Mouse (Mus musculus): ENCODE measurements around the gene Prkab1. TPM values are rescaled to one million over a fixed set of nuclear protein-coding genes. Genes with fewer than 3 reads are reported as not detected.

The Prkab1 gene
- polyA plus RNA-seq, 1 experiment from 2014 or later = 71.1 TPM

- Histone ChIP-seq H3K4me2 (ENCODE audit: low read depth, low read length) (no peak overlapping the region), H3K4me3 (replicated peaks; ENCODE audit: low read length) (no peak overlapping the region), H3K9me3 (replicated peaks; ENCODE audit: control insufficient read depth, low read length) (no peaks in the 10 kb centered on the region), H3K27ac (ENCODE audit: low read length) (no peak overlapping the region), H3K36me3 (ENCODE audit: control insufficient read depth, insufficient read depth, low read length) (no peaks in the 10 kb centered on the region), H3K9ac (ENCODE audit: low read length) (no peak overlapping the region), H3K27me3 (ENCODE audit: control insufficient read depth, insufficient read depth, low read length) (no peaks in the 10 kb centered on the region), H3K4me1 (ENCODE audit: control insufficient read depth, insufficient read depth, low read length) (no peaks in the 10 kb centered on the region)
- no peak for ATAC-seq (ENCODE audit: insufficient read depth, low FRiP score)
- WGBS = 49% methylated on average over 12 of the region's 12 CpGs
Observed at GRCm38 (mm10) chr5:116037731-116038130, 13.4 kb upstream of the Prkab1 start.

GRCm38 (mm10) chr5:116036465-116036864 lies 12.2 kb upstream of the Prkab1 start:
- Histone ChIP-seq H3K4me1 (ENCODE audit: control insufficient read depth, insufficient read depth, low read length) (no peaks in the 10 kb centered on the region), H3K4me2 (ENCODE audit: low read depth, low read length) (no peak overlapping the region), H3K9me3 (replicated peaks; ENCODE audit: control insufficient read depth, low read length) (no peaks in the 10 kb centered on the region), H3K27ac (ENCODE audit: low read length) (no peak overlapping the region), H3K27me3 (ENCODE audit: control insufficient read depth, insufficient read depth, low read length) (no peaks in the 10 kb centered on the region), H3K36me3 (ENCODE audit: control insufficient read depth, insufficient read depth, low read length) (no peaks in the 10 kb centered on the region), H3K4me3 (replicated peaks; ENCODE audit: low read length) (no peak overlapping the region), H3K9ac (ENCODE audit: low read length) (no peak overlapping the region)
- no peak for ATAC-seq (ENCODE audit: insufficient read depth, low FRiP score)
- WGBS = 67% methylated on average over 16 of the region's 16 CpGs

- Histone ChIP-seq H3K4me1 (ENCODE audit: control insufficient read depth, insufficient read depth, low read length) (peaks cover 4% of the 10 kb centered on the region; the same call in 1 of the 2 replicates), H3K4me3 (replicated peaks; ENCODE audit: low read length) (no peak overlapping the region), H3K4me2 (ENCODE audit: low read depth, low read length) (0 out of 2 replicates have a peak overlapping the region, but pooled peaks have one; percentile 4), H3K27me3 (ENCODE audit: control insufficient read depth, insufficient read depth, low read length) (no peaks in the 10 kb centered on the region), H3K36me3 (ENCODE audit: control insufficient read depth, insufficient read depth, low read length) (no peaks in the 10 kb centered on the region), H3K9ac (ENCODE audit: low read length) (no peak overlapping the region), H3K9me3 (replicated peaks; ENCODE audit: control insufficient read depth, low read length) (no peaks in the 10 kb centered on the region), H3K27ac (ENCODE audit: low read length) (no peak overlapping the region)
- peak; percentile 37; the same call in 1 of the 2 replicates for ATAC-seq (ENCODE audit: insufficient read depth, low FRiP score)
- WGBS = 4% methylated on average over 14 of the region's 14 CpGs
Observed at GRCm38 (mm10) chr5:116031190-116031577, 6.9 kb upstream of the Prkab1 start.

DNA sequence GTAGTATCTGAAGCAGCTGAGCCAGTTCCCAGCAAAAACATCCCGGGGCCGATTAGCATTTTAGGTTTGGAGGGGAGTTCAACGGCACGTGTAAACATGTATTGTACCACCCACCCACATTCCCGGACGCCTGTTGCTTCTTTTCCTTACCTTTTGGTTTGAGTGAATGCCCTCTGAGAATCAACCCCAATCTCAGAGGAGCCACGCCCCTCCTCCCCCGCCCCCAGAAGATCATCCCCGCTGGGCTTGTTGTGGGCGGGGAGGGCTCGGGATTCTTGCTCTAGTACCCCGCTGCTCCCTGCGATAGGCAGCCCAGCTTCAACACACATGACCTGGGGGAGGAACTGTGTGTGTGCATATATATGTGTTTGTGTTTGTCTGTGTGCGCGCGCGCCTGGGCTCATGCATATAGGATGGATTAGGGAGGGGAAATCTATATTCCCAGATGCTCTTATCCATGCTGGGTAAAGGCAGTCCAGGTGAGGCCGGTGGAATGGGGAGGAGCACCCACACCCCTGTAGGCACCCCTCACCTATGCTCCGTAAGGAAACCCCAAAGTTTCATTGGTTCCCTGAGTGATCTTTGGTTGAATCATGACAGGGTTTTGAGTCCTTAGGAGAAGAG lies 6.4 kb upstream of the Prkab1 start:
- no peaks in the 10 kb centered on the region for H3K27me3 ChIP-seq (ENCODE audit: control insufficient read depth, insufficient read depth, low read length)
- peak; percentile 29; the same call in 1 of the 2 replicates for ATAC-seq (ENCODE audit: insufficient read depth, low FRiP score)
- WGBS = 7% methylated on average over 19 of the region's 19 CpGs

GRCm38 (mm10) chr5:116029071-116029470 lies 4.8 kb upstream of the Prkab1 start:
- 51% methylated on average over 7 of the region's 7 CpGs for WGBS

More for the DNA sequence above, 6.4 kb upstream of the Prkab1 start:
- peaks cover 4% of the 10 kb centered on the region; the same call in 1 of the 2 replicates for H3K4me1 ChIP-seq (ENCODE audit: control insufficient read depth, insufficient read depth, low read length)
- H3K9ac ChIP-seq (ENCODE audit: low read length) = no peak overlapping the region
- H3K4me3 ChIP-seq (replicated peaks; ENCODE audit: low read length) = no peak overlapping the region
- no peaks in the 10 kb centered on the region for H3K36me3 ChIP-seq (ENCODE audit: control insufficient read depth, insufficient read depth, low read length)
- peak overlapping the region; percentile 4; the same call in 1 of the 2 replicates for H3K4me2 ChIP-seq (ENCODE audit: low read depth, low read length)
- H3K9me3 ChIP-seq (replicated peaks; ENCODE audit: control insufficient read depth, low read length) = no peaks in the 10 kb centered on the region
- H3K27ac ChIP-seq (ENCODE audit: low read length) = no peak overlapping the region

GRCm38 (mm10) chr5:116026561-116026960 lies 2.3 kb upstream of the Prkab1 start:
- no peak overlapping the region for H3K27ac ChIP-seq (ENCODE audit: low read length)
- 89% methylated on average over 14 of the region's 14 CpGs for WGBS
- H3K9me3 ChIP-seq (replicated peaks; ENCODE audit: control insufficient read depth, low read length) = no peaks in the 10 kb centered on the region
- no peak overlapping the region for H3K9ac ChIP-seq (ENCODE audit: low read length)
- no peaks in the 10 kb centered on the region for H3K36me3 ChIP-seq (ENCODE audit: control insufficient read depth, insufficient read depth, low read length)
- H3K4me2 ChIP-seq (ENCODE audit: low read depth, low read length) = no peak overlapping the region
- H3K27me3 ChIP-seq (ENCODE audit: control insufficient read depth, insufficient read depth, low read length) = no peaks in the 10 kb centered on the region
- ATAC-seq (ENCODE audit: insufficient read depth, low FRiP score) = no peak
- no peak overlapping the region for H3K4me3 ChIP-seq (replicated peaks; ENCODE audit: low read length)
- H3K4me1 ChIP-seq (ENCODE audit: control insufficient read depth, insufficient read depth, low read length) = peaks cover 11% of the 10 kb centered on the region; the same call in 1 of the 2 replicates

More at GRCm38 (mm10) chr5:116029071-116029470, 4.8 kb upstream of the Prkab1 start:
- no peak for ATAC-seq (ENCODE audit: insufficient read depth, low FRiP score)
- Histone ChIP-seq H3K36me3 (ENCODE audit: control insufficient read depth, insufficient read depth, low read length) (no peaks in the 10 kb centered on the region), H3K4me3 (replicated peaks; ENCODE audit: low read length) (no peak overlapping the region), H3K4me2 (ENCODE audit: low read depth, low read length) (no peak overlapping the region), H3K4me1 (ENCODE audit: control insufficient read depth, insufficient read depth, low read length) (peaks cover 4% of the 10 kb centered on the region; the same call in 1 of the 2 replicates), H3K9me3 (replicated peaks; ENCODE audit: control insufficient read depth, low read length) (no peaks in the 10 kb centered on the region), H3K27ac (ENCODE audit: low read length) (no peak overlapping the region), H3K9ac (ENCODE audit: low read length) (no peak overlapping the region), H3K27me3 (ENCODE audit: control insufficient read depth, insufficient read depth, low read length) (no peaks in the 10 kb centered on the region)

DNA sequence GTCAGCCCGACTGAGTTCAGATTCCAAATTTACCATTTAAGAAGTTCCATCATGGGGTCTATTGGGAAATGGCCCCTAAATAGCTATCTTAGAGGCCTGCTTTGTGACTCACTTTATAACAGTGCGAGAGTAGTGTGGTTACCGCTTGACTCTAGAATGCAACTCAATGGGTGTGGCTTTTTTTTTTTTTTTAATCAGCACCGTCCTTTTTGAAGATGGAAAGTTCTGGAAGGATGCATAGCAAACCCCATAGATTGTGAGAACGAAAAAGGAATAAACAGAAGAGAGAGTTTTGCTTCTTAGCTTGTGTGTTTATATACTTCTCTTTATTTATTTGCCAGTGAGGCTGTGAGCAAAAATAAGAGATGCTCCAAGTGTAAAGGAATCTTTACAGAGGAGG lies 1.8 kb upstream of the Prkab1 start:
- Histone ChIP-seq H3K4me1 (ENCODE audit: control insufficient read depth, insufficient read depth, low read length) (peaks cover 11% of the 10 kb centered on the region; the same call in 1 of the 2 replicates), H3K9me3 (replicated peaks; ENCODE audit: control insufficient read depth, low read length) (no peaks in the 10 kb centered on the region), H3K36me3 (ENCODE audit: control insufficient read depth, insufficient read depth, low read length) (no peaks in the 10 kb centered on the region), H3K4me3 (replicated peaks; ENCODE audit: low read length) (no peak overlapping the region), H3K9ac (ENCODE audit: low read length) (no peak overlapping the region), H3K27ac (ENCODE audit: low read length) (no peak overlapping the region), H3K4me2 (ENCODE audit: low read depth, low read length) (no peak overlapping the region), H3K27me3 (ENCODE audit: control insufficient read depth, insufficient read depth, low read length) (no peaks in the 10 kb centered on the region)
- no peak for ATAC-seq (ENCODE audit: insufficient read depth, low FRiP score)
- 82% methylated on average over 5 of the region's 5 CpGs for WGBS

DNA sequence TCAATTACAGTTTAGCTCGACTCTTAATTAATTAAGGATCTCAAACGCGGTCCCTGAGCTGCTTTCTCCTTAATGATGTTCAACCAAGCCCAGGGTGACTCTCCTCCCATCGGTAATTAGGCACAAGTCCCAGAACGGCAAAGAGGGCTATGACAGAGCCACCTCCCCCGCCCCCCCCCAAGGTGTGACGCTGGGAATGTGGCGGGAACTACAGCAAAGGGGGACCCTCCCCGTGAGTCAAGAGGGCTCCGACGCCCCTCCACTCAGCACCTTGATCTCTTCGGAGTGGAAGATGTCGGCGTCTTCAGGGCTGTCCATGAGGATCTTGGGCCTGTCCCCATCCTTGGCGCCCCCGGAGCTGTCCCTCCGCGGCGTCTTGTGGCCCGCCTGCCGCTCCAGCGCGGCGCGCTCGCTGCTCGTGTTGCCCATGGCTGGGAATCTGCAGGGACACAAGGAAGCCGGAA lies 455 bp downstream of the Prkab1 start:
- Histone ChIP-seq H3K4me3 (replicated peaks; ENCODE audit: low read length) (peak overlapping the region; percentile 62), H3K9me3 (replicated peaks; ENCODE audit: control insufficient read depth, low read length) (no peaks in the 10 kb centered on the region), H3K27me3 (ENCODE audit: control insufficient read depth, insufficient read depth, low read length) (no peaks in the 10 kb centered on the region), H3K36me3 (ENCODE audit: control insufficient read depth, insufficient read depth, low read length) (peaks cover 10% of the 10 kb centered on the region; the same call in 1 of the 2 replicates), H3K27ac (ENCODE audit: low read length) (peak overlapping the region; percentile 81), H3K9ac (ENCODE audit: low read length) (peak overlapping the region; percentile 83), H3K4me2 (ENCODE audit: low read depth, low read length) (peak overlapping the region; percentile 76), H3K4me1 (ENCODE audit: control insufficient read depth, insufficient read depth, low read length) (peaks cover 10% of the 10 kb centered on the region; the same call in 1 of the 2 replicates)
- WGBS = under 1% methylated on average over 28 of the region's 28 CpGs
- peak; percentile 32; the same call in 1 of the 2 replicates for ATAC-seq (ENCODE audit: insufficient read depth, low FRiP score)

- Histone ChIP-seq H3K4me1 (ENCODE audit: control insufficient read depth, insufficient read depth, low read length) (peaks cover 10% of the 10 kb centered on the region; the same call in 1 of the 2 replicates), H3K9ac (ENCODE audit: low read length) (peak overlapping the region; percentile 83), H3K4me3 (replicated peaks; ENCODE audit: low read length) (peak overlapping the region; percentile 62), H3K9me3 (replicated peaks; ENCODE audit: control insufficient read depth, low read length) (no peaks in the 10 kb centered on the region), H3K27ac (ENCODE audit: low read length) (peak overlapping the region; percentile 81), H3K27me3 (ENCODE audit: control insufficient read depth, insufficient read depth, low read length) (no peaks in the 10 kb centered on the region), H3K4me2 (ENCODE audit: low read depth, low read length) (peak overlapping the region; percentile 76), H3K36me3 (ENCODE audit: control insufficient read depth, insufficient read depth, low read length) (peaks cover 11% of the 10 kb centered on the region; the same call in 1 of the 2 replicates)
- WGBS = 19% methylated on average over 8 of the region's 8 CpGs
- no peak for ATAC-seq (ENCODE audit: insufficient read depth, low FRiP score)
Observed at GRCm38 (mm10) chr5:116023251-116023661, 1.1 kb downstream of the Prkab1 start.
